Mouse (Mus musculus): ENCODE data around the gene Pex5l.

Gene Pex5l

DNA sequence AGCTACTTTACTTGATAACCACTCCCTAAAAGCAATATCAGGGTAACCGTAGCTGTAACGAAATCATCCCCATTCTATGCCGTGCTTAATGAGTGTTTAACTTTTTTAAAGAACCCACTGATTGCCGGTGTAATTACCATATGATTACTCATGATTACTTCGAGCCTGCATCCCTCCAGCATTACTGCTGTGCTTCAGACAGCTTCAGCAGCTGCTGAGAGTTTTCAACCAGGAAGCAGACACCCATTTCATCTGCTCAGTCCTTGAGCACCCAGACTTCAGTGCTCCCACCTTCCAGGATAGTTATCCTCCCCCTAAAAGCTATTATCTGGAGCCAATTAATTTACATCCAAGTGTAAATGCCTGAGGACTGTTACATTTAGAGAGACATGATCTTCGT, 218.9 kb downstream of the Pex5l start:
- no peak for DNase-seq

GRCm38 (mm10) chr3:32910071-32910551, 232.9 kb downstream of the Pex5l start:
- DNase-seq: peak; percentile 30

GRCm38 (mm10) chr3:32908400-32908799, 234.6 kb downstream of the Pex5l start:
- DNase-seq: no peak

DNA sequence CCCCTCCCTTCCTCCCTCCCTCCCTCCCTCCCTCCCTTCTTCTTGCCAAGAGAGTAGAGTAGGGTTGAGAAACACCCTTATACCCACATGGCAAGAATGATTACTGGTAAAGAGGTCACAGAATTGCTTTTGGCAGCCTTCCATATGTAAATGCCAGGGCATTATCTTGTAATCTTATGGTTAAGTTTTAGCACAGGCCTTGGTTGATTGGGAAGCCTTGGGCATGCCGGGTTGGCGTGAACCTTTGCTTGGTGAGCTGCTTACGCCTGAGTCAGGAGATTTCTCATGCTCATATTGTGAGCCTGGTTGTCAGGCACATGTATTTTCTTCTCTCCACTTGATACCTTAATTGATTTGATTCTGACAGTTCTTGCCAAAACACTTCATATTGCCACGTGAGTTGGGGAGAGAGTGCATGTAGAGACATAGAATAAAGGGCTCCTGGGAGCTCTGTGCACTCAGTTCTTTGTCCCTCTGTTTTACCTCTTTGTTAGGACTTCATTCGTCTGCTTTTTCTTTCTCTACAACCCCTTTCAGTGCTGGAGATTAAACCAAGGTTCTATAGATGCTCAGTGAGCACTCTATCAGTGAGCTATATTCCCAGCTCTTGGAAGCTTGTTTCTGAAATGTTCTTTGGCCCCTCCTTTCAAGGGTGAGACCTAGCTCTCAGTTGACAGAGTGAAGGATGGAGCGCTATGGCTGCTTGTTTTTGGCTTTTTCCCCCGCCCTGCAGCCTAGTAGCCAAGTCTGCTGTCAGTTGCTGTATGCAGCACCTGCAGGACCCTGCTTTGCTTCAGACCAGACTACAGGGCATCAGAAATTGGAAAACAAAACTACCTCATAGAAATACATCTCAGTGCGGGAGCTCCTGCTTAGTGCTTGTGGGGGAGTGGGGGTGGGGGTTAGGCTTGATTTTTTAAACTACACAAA, 236.9 kb downstream of the Pex5l start:
- no peak for DNase-seq

GRCm38 (mm10) chr3:32904599-32904998, 238.4 kb downstream of the Pex5l start:
- DNase-seq: no peak

- no peak for DNase-seq
These were observed 239.6 kb downstream of the Pex5l start for GRCm38 (mm10) chr3:32903462-32903861.
